Mouse (Mus musculus): ENCODE results near the gene Scn3a. TPM values are rescaled to one million over a fixed set of nuclear protein-coding genes. Genes with fewer than 3 reads are reported as not detected.

The Scn3a gene
- polyA plus RNA-seq, 1 experiment = 0.10 TPM

DNA sequence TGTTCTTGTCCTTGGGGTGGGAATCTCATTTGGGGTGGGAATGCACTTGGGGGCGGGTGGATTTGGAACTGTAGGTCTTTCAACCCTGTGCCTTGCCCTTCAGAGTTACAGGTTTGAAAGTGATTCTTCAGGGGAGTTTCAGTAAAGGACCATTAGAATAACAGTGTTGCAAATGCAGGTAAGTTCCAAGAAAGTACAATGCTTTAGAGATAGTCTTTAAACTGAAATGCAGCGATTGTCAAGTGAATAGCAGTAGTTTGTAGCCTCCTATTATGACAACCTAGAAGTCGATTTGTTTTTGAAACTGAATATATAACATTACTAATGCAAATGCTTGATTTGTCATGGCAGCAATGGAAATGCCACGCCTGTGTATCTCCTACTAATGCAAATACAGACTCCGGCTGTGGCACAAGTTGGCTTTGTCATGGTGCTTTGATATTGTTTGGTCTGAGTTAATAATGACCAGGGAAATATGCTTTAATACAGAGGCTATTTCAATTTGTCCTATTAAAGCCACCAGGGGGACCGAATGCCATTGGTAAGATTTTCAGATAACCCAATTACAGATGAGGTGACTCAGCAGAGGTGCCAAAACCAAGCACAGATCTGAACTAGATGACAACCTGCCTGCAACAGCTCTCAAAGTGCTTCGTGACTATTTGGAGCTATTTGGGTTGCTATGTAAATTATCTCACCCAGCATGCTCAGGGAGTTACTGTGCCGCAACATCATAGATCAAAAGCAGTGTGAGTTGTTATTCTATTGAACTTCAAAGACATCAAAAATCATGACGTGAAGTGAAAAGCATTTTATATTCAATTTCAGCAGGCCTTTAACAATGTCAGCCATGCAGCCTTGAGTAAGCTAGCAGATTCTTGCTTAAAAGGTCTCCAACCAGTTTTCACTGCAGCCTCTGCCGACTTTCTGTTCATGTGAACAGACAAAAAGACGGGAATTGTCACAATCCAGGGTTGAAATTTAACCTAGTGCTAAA, 145.9 kb downstream of the Scn3a start:
- H3K36me3 ChIP-seq (ENCODE audit: control insufficient read depth, insufficient read depth, low read length) = no peaks in the 10 kb centered on the region
- 57% methylated on average over 11 of the region's 11 CpGs for WGBS
- H3K27me3 ChIP-seq (ENCODE audit: control insufficient read depth, insufficient read depth, low read length) = no peaks in the 10 kb centered on the region
- no peak overlapping the region for H3K27ac ChIP-seq (ENCODE audit: insufficient read depth, low read depth, low read length)
- no peaks in the 10 kb centered on the region for H3K4me1 ChIP-seq (ENCODE audit: control insufficient read depth, insufficient read depth, insufficient read length, low read length)
- no peak overlapping the region for H3K4me3 ChIP-seq (ENCODE audit: low read depth, low read length)
- no peak for TF ChIP-seq CTCF (IDR thresholded peaks at IDR 0.05; ENCODE audit: extremely low read depth, insufficient read length, insufficient replicate concordance, low read depth, low read length)
- TF ChIP-seq POLR2A (IDR thresholded peaks at IDR 0.05; ENCODE audit: low read depth, low read length) = no peak

DNA sequence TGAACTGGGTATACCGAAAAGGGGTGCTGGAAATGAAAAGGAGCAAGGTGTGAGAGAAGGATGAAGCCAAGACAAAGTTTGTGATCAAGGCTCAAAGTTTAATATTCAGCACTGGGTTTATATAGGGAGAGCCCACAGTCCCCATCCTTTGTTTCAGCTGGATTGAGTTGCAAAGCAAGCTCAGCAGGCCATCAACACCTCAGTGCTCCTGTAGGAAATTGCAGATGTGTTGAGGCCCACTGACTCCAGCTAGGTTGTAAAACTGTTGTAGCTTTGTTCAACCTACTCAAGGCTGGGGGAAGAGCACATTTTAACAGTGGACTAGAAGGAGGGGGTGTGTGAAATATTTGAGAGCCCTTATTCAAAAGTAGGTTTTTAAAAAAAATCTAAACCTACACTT, 148.8 kb downstream of the Scn3a start:
- WGBS = 72% methylated on average over 1 of the region's 1 CpGs
- Histone ChIP-seq H3K27me3 (ENCODE audit: control insufficient read depth, insufficient read depth, low read length) (no peaks in the 10 kb centered on the region), H3K4me1 (ENCODE audit: control insufficient read depth, insufficient read depth, insufficient read length, low read length) (no peaks in the 10 kb centered on the region), H3K36me3 (ENCODE audit: control insufficient read depth, insufficient read depth, low read length) (no peaks in the 10 kb centered on the region), H3K27ac (ENCODE audit: insufficient read depth, low read depth, low read length) (no peak overlapping the region), H3K4me3 (ENCODE audit: low read depth, low read length) (no peak overlapping the region)
- TF ChIP-seq CTCF (IDR thresholded peaks at IDR 0.05; ENCODE audit: extremely low read depth, insufficient read length, insufficient replicate concordance, low read depth, low read length) (no peak), POLR2A (IDR thresholded peaks at IDR 0.05; ENCODE audit: low read depth, low read length) (no peak)

- no peaks in the 10 kb centered on the region for H3K36me3 ChIP-seq (ENCODE audit: control insufficient read depth, insufficient read depth, low read length)
- no peak overlapping the region for H3K27ac ChIP-seq (ENCODE audit: insufficient read depth, low read depth, low read length)
- WGBS = 87% methylated on average over 1 of the region's 1 CpGs
- H3K4me1 ChIP-seq (ENCODE audit: control insufficient read depth, insufficient read depth, insufficient read length, low read length) = no peaks in the 10 kb centered on the region
- no peaks in the 10 kb centered on the region for H3K27me3 ChIP-seq (ENCODE audit: control insufficient read depth, insufficient read depth, low read length)
- TF ChIP-seq POLR2A (IDR thresholded peaks at IDR 0.05; ENCODE audit: low read depth, low read length) = no peak
- TF ChIP-seq CTCF (IDR thresholded peaks at IDR 0.05; ENCODE audit: extremely low read depth, insufficient read length, insufficient replicate concordance, low read depth, low read length) = no peak
- H3K4me3 ChIP-seq (ENCODE audit: low read depth, low read length) = no peak overlapping the region
Observed at GRCm38 (mm10) chr2:65416535-65416934, 150.9 kb downstream of the Scn3a start.

GRCm38 (mm10) chr2:65415294-65415693, 152.1 kb downstream of the Scn3a start:
- no peak for TF ChIP-seq POLR2A (IDR thresholded peaks at IDR 0.05; ENCODE audit: low read depth, low read length)
- Histone ChIP-seq H3K27ac (ENCODE audit: insufficient read depth, low read depth, low read length) (no peak overlapping the region), H3K36me3 (ENCODE audit: control insufficient read depth, insufficient read depth, low read length) (no peaks in the 10 kb centered on the region), H3K4me3 (ENCODE audit: low read depth, low read length) (no peak overlapping the region), H3K4me1 (ENCODE audit: control insufficient read depth, insufficient read depth, insufficient read length, low read length) (no peaks in the 10 kb centered on the region), H3K27me3 (ENCODE audit: control insufficient read depth, insufficient read depth, low read length) (no peaks in the 10 kb centered on the region)
- 6% methylated on average over 2 of the region's 2 CpGs for WGBS

DNA sequence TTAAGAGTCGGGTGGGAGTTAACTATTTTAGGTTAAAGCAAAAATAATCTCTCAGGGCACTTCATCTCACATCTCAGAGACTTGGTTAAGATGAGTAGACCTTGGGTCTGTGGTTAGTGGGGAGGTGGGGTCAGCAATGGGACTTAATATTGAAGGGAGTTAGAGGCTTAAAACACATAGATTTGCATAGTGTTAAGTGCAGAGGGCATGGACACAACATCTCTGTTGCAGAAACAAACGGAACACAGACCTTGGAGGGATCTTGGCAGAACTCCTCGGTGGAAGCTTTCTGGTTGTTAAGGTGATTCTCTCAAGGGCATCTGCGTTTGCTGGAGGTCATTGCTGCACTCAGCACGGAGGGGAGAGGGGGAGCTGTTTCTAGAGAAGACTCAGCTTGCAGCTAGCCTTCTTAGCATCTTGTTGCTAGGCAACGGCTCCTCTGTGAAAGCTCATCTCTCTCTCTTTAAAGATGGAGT, 152.6 kb downstream of the Scn3a start:
- Histone ChIP-seq H3K4me3 (ENCODE audit: low read depth, low read length) (no peak overlapping the region), H3K36me3 (ENCODE audit: control insufficient read depth, insufficient read depth, low read length) (no peaks in the 10 kb centered on the region), H3K27ac (ENCODE audit: insufficient read depth, low read depth, low read length) (no peak overlapping the region), H3K27me3 (ENCODE audit: control insufficient read depth, insufficient read depth, low read length) (no peaks in the 10 kb centered on the region), H3K4me1 (ENCODE audit: control insufficient read depth, insufficient read depth, insufficient read length, low read length) (no peaks in the 10 kb centered on the region)
- 5% methylated on average over 6 of the region's 6 CpGs for WGBS
- TF ChIP-seq POLR2A (IDR thresholded peaks at IDR 0.05; ENCODE audit: low read depth, low read length) (no peak), CTCF (IDR thresholded peaks at IDR 0.05; ENCODE audit: extremely low read depth, insufficient read length, insufficient replicate concordance, low read depth, low read length) (no peak)

DNA sequence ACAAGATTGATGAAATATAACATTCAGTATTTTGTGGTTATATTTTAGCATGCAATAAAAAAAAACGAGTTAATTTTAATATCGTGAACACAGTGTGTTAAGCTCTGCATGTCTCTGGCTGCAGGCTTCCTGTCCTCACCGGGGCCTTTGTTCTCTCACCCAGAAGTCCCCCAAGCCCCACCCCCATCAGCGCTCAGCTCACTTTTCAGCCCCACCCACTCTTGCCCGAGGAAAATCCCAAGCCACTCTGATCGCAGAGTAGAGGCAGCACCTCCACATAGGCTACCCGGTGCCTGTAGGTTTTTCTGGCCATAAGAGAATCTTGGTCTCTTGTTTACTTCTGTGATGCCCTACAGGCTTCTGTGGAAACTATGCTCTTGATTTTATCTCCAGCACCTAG, 153.2 kb downstream of the Scn3a start:
- Histone ChIP-seq H3K4me1 (ENCODE audit: control insufficient read depth, insufficient read depth, insufficient read length, low read length) (no peaks in the 10 kb centered on the region), H3K27ac (ENCODE audit: insufficient read depth, low read depth, low read length) (no peak overlapping the region), H3K4me3 (ENCODE audit: low read depth, low read length) (no peak overlapping the region; the same call in 1 of the 2 replicates), H3K36me3 (ENCODE audit: control insufficient read depth, insufficient read depth, low read length) (no peaks in the 10 kb centered on the region), H3K27me3 (ENCODE audit: control insufficient read depth, insufficient read depth, low read length) (no peaks in the 10 kb centered on the region)
- 2% methylated on average over 7 of the region's 7 CpGs for WGBS
- TF ChIP-seq POLR2A (IDR thresholded peaks at IDR 0.05; ENCODE audit: low read depth, low read length) (no peak), CTCF (IDR thresholded peaks at IDR 0.05; ENCODE audit: extremely low read depth, insufficient read length, insufficient replicate concordance, low read depth, low read length) (no peak)

DNA sequence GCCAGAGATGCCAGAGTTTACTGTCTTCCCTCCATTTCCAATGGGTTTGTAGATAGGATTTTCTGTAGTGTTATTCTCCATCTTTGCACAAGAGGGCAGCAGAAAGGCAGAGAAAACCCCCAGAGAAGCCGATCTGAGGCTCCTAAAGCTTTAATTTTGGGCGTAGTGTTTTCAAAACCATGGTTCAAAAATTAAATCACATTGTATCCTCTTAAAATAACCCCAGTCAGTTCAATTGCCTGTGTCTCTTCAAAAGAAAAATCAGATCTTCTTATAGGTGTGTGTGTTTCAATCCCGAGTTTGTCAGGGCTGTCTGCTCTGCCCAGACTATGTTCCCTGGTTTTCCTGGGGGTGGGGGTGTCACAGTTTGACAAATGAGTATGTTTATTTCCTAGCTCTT, 153.7 kb downstream of the Scn3a start:
- Histone ChIP-seq H3K27ac (ENCODE audit: insufficient read depth, low read depth, low read length) (no peak overlapping the region), H3K36me3 (ENCODE audit: control insufficient read depth, insufficient read depth, low read length) (no peaks in the 10 kb centered on the region), H3K4me1 (ENCODE audit: control insufficient read depth, insufficient read depth, insufficient read length, low read length) (no peaks in the 10 kb centered on the region), H3K4me3 (ENCODE audit: low read depth, low read length) (no peak overlapping the region), H3K27me3 (ENCODE audit: control insufficient read depth, insufficient read depth, low read length) (no peaks in the 10 kb centered on the region)
- TF ChIP-seq CTCF (IDR thresholded peaks at IDR 0.05; ENCODE audit: extremely low read depth, insufficient read length, insufficient replicate concordance, low read depth, low read length) = no peak
- no peak for TF ChIP-seq POLR2A (IDR thresholded peaks at IDR 0.05; ENCODE audit: low read depth, low read length)
- 1% methylated on average over 3 of the region's 3 CpGs for WGBS

Other genes with a start within 250 kb of the Scn3a start
- gene Slc38a11, start 203.6 kb downstream of the Scn3a start, polyA plus RNA-seq (2012; rRNA removed) = 0.53 TPM in 1 of 2 replicates, not detected in the other
- gene Scn2a, start 53.1 kb upstream of the Scn3a start, polyA plus RNA-seq (2012; rRNA removed) = 0.04 and 0.17 TPM in 2 replicates